Mouse (Mus musculus): ENCODE data around the gene Tor1a. TPM values are rescaled to one million over a fixed set of nuclear protein-coding genes. Genes with fewer than 3 reads are reported as not detected.

Gene Tor1a
- total RNA-seq (2014; fragmentation: Nextera tagmentation) (72.9 and 76.1 TPM in 2 replicates), total RNA-seq (2017) (101 and 156 TPM in 2 replicates)

DNA sequence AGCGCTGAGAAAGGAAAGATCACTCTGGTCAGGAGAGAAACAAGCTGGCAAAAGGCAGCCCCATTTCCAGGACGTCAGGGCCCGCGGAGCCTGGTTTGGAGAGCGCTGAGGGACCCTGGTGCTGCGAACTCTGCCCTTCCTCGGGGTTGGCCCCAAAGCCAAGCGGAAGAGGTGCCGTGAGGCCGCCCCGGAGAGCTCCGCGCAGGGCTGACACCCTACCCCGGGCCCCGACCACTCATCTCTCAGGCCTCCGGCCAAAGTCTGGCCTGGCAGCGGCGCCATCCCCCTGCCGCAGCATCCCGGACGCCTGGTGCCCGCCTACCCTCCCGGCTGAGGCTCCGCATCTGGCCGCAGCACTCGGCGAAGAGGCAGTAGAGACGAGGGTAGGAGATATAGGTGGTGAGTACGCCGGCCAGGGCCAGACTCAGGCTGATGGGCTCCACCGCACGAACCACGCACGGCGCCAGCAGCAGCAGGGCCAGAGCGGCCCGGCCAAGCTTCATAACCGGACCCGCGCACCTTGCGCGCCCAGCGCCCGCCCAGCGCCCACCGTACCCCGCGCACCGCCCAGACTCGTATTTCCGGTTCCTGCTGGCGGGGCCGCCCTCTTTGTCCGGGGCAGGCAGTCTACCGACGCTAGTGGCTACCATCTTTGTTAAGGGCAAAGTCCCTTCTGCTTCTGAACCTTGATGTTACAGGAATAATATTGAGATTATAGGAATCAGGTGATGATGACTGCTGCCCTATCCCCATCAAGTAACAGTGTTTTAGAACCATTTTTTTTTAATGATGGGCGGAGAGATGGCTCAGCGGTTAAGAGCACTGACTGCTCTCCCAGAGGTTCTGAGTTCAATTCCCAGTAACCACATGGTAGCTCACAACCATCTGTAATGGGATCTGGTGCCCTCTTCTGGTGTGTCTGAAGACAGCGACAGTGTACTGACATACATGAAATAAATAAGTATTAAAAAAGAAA is at the start of gene Tor1a:
Tor1a (minus strand) TSS at position 582 of the 976 bp plus-strand sequence.
- peak; percentile 70 for ATAC-seq (replicated peaks; ENCODE audit: poor library complexity, severe bottlenecking)

DNA sequence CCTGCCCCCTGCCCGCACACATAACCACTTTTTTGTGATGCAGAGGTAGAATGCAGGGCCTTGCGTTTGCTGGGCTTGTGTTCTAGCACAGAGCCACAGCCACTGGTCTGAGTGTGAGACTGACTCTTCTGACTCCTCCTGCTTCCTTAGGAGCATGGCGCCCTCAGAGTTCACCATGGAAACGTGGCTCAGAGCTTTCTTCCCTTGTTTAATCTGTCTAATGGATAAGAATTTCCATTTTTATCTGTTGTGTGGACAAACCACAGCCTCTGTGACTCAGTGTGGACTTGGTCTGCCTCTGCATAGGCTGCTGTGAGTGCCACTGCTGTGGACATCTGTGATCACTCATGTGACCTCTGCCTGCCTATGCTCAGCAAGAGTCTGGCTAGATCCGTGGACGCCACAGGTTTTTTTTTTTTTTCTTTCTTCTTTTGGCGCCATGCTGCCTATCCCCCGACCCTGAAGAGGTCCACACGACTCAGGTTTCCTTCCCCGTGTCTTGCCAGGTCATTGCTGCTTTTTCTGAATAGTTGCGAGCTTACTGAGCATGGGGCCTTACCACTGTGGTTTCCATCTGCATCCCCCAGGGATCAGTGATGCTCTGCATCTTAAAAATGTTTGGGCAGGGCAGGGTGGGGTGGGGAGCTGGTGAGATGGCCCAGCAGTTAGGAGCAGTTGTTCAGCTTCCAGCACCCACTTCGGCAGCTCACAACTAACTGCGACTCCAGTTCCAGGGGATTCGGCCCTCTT is 45.8 kb upstream of the Tor1a start:
- no peak for ATAC-seq (replicated peaks; ENCODE audit: poor library complexity, severe bottlenecking)

GRCm38 (mm10) chr2:31007208-31007607 is 39.5 kb upstream of the Tor1a start:
- no peak for ATAC-seq (replicated peaks; ENCODE audit: poor library complexity, severe bottlenecking)

DNA sequence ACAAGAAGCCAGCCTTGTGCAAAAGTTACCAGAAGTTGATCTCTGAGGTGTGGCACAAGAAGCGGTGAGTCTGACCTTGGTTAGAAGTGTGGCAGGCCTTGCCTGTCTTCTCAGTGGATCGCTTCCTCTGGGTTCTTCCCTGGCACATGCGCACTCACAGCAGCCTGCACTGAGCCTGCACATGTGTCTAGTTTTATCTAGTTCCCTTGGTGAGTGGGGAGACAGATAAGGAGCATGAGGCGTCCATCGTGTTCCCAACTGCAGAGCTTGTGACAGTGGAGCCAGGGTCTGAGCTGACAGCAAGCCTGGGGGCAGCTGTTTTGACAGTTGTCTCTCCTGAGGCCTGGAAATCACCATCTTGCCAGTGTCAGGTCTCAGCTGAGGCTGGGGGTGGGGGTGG is 38.7 kb upstream of the Tor1a start:
- no peak for ATAC-seq (replicated peaks; ENCODE audit: poor library complexity, severe bottlenecking)

DNA sequence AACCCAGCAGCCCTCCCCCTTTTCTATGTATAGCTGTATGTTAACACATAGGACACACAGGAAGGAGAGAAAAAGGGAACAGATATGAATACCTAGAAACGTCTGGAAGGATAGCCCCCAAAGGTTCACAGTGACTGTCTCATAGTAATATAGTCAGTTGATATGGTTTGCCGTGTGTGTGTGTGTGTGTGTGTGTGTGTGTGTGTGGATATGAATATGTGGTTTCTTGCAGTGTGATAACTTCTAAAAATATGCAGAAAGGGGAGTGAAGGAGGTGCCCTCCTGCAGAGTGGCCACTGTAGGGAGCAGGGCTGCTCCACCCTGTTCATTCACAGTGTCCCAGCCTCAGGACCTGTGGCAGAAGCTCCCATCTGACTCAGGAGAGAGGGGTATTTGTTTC is 37.7 kb upstream of the Tor1a start:
- ATAC-seq (replicated peaks; ENCODE audit: poor library complexity, severe bottlenecking): no peak

- ATAC-seq (replicated peaks; ENCODE audit: poor library complexity, severe bottlenecking): no peak
These were observed 35.1 kb upstream of the Tor1a start for GRCm38 (mm10) chr2:31002857-31003256.

GRCm38 (mm10) chr2:30998443-30999260 is 30.9 kb upstream of the Tor1a start:
- no peak for ATAC-seq (replicated peaks; ENCODE audit: poor library complexity, severe bottlenecking)

- ATAC-seq (replicated peaks; ENCODE audit: poor library complexity, severe bottlenecking): no peak
These were observed 27.8 kb upstream of the Tor1a start for GRCm38 (mm10) chr2:30995432-30995996.

DNA sequence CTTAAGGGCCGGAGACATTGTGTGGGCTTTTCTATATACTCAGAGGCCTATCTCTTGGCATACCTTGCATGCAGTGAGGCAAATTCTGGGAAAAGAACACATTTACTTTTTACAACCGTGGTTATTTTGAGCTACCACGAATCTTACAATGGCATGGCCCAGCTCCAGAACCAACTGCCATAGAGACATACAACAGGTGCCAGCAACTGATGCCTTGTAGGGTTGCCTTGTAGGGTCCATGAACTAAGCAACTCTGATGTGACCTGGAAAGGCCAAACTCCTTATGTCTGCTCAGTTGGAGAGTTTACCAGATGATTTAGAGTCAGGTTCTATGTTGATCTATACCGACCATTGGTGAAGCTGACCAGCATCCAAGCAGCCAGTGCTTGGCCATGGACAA is 27.1 kb upstream of the Tor1a start:
- ATAC-seq (replicated peaks; ENCODE audit: poor library complexity, severe bottlenecking): no peak

DNA sequence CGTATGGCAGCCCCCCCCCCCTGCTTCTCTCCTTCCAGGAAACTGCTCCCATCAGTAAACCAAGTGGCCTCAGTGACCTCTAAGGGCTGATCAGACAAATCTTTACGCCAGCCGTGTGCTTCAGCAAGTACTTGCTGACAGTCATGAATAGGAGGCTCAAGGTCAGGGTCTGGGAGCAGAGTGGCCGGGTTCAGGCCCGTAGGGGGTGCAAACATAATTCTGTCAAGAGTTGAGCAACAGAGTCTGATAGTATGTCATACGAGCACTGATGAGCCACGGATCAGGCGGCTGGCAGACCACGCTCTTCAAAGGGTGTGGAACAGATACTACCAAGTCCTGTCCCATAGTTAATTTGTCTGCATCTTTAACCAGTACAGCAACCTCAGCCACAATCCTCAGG is 22.5 kb upstream of the Tor1a start:
- ATAC-seq (replicated peaks; ENCODE audit: poor library complexity, severe bottlenecking): no peak

DNA sequence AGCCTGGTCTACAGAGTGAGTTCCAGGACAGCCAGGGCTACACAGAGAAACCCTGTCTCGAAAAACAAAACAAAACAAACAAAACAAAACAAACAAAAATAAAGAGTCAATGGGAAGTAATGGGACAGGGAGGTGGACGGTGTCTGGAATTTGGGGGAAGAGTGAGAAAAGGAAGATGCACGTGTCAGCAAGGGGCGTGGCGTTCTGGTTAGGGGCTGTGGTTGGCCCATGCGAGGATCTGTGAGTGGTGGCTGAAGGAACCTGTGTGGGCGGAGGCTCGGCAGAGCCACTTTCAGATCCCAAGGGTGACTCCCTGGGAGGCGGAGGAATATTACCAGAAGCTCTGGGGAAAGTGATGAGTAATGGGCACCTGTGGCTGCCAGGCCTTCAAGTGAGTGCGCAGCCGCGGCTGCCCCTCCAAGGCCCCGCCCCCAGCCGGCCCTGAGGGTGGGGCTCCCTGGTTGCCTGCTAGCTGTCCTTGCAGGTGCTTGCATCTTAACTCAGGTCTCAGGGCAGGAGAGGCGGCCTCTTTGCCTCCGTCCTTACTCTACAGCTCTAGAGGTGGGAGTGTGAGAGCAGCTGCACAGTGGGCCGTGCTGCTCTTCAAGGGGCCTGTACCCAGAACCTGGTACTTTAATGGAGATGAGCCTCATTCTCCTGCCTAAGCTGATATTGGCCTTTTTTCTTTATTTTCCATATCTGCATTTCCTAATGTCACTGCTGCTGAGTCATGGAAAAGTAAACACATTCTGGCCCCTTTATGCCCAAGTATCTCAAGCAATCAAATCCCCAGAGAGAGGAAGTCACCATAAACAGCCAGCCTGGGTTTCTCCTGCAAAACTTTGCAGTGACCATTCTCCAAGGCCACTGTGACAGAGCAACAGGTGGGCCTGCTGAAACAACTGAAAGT is 17.6 kb upstream of the Tor1a start:
- ATAC-seq (replicated peaks; ENCODE audit: poor library complexity, severe bottlenecking): peak; percentile 3; the same call in 1 of the 2 replicates

DNA sequence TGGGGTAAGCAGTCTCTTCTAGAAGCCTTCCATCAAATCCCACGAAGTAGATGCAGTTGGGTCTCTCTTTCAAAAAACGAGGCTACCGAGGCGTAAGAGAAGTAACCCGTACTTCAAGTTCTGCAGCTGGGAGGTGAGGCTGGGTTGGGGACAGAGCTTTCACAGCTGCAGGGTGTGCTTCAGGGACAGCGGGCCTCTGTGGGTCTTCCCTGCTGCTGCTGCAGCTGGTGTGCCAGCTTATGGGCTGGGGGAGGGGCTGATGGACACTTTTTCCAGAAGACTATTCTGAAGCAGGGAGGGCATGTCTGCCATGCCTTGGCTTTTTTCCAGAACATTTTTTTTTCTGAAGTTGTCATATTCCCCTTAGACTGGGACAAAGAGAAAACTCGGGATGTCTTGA is 15.3 kb upstream of the Tor1a start:
- ATAC-seq (replicated peaks; ENCODE audit: poor library complexity, severe bottlenecking): no peak

GRCm38 (mm10) chr2:30981790-30982513 is 14.2 kb upstream of the Tor1a start, which contains the start of the genes BC005624 and Usp20:
BC005624 (minus strand) TSS chr2:30982201.
Usp20 (plus strand) TSS chr2:30982279.
- peak; percentile 90 for ATAC-seq (replicated peaks; ENCODE audit: poor library complexity, severe bottlenecking)

DNA sequence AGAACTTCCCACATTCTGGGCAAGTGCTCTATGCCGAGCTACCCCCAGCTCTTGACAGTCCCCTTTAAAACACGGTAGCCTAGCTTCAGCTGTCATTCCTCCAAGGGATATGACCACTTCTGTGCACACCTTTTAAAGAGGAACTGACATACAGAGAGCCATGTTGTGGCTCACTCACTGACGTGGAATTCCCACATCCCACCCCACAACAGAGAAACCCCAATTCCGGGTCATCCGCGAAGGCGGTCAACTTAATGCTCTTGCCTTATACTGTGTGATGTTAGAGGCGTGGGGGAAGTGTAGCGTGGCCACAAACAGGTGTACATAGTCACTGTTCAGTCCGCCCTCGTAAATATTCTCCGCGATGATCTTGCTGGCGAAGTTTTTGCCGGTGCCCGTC is 907 bp downstream of the Tor1a start:
- ATAC-seq (replicated peaks; ENCODE audit: poor library complexity, severe bottlenecking): peak; percentile 49

GRCm38 (mm10) chr2:30965627-30966026 is 2.1 kb downstream of the Tor1a start:
- peak; percentile 74 for ATAC-seq (replicated peaks; ENCODE audit: poor library complexity, severe bottlenecking)

GRCm38 (mm10) chr2:30962570-30963254 is 5.0 kb downstream of the Tor1a start:
- ATAC-seq (replicated peaks; ENCODE audit: poor library complexity, severe bottlenecking): no peak

- ATAC-seq (replicated peaks; ENCODE audit: poor library complexity, severe bottlenecking): no peak
These were observed 7.9 kb downstream of the Tor1a start for GRCm38 (mm10) chr2:30959856-30960255.

DNA sequence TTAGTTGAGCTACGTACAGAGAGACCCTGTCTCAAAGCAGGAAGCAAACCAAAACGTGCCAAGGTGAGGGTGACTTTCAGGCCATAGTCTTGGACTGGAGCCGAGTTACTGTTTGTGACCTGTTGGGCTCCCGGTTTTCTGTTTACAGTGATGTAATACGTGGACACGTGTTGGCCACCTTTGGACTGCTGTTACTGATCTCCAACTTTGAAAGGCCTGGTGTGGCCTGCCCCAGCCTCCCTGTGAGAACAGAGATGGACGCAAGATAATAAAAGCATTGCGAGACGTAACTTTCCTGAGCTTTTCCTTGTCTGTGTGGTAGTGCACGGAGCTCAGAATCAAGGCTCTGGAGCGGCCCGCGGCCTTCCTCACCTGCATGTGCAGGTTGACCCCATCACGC is 9.0 kb downstream of the Tor1a start:
- ATAC-seq (replicated peaks; ENCODE audit: poor library complexity, severe bottlenecking): no peak
